Mouse (Mus musculus): ENCODE measurements around the gene Ppp1r12a.

Gene Ppp1r12a

DNA sequence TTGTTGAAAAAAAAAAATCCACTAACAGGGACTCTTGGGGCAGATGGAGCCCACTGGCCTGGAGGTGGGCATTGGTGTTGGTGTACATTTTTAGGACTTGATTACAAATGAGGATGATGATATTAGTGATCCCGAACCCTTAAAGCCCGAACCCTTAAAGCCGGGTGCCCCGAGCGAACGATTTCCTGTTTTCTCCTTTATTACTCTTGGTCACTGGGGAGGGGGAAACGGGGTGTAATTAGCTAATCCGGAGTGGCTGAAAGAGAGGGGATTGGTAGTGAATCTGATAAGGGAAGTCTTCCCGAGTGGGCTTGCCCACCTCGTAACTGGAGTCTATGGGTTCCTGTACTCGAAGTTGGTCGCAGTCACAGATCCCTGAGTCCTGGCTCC, 1.0 kb downstream of the Ppp1r12a start:
- DNase-seq = peak; percentile 12

DNA sequence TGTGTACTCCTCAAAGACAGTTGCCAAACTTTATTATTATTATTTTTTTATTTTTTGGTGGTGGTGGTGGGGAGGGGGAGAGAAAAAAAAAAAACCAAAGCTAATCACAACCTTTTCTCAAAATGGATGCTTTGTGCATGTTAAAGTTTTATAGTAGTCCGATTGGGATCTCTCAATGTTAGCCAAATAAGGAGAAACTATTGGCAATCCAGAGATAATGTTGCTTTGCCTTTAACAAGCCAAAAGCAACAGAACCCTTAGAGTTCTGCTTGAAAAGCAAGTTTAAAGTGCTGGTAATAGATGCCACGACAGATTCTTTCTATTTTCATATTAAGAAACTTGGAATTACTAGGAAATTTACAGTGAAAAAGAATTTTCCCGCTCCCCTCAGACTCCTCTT, 1.5 kb downstream of the Ppp1r12a start:
- no peak for DNase-seq

GRCm38 (mm10) chr10:108167823-108168222, 5.8 kb downstream of the Ppp1r12a start:
- DNase-seq = peak; percentile 62

- DNase-seq = no peak
These were observed 8.8 kb downstream of the Ppp1r12a start for GRCm38 (mm10) chr10:108170818-108171217.

DNA sequence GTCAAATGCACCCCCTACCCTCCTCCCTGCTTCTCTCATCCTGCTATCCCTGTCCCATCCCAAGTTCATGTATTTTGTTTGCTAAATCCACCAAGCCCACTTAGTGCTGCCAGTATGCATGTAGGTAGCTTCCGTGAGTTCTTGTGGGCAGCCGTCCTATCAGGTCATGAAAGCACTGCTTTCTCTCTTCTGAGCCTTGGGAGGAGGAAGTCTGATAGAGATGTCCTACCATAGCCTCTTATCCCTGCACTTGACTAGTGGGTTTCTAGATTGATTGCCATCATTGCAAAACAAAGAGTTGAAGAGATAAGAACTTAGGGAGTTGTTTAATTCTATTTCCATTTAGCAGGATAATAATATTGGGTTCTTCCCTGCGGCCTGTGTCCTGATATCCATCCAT, 9.6 kb downstream of the Ppp1r12a start:
- DNase-seq = no peak

- no peak for DNase-seq
These were observed 11.0 kb downstream of the Ppp1r12a start for GRCm38 (mm10) chr10:108172817-108173563.

GRCm38 (mm10) chr10:108174107-108174506, 12.1 kb downstream of the Ppp1r12a start:
- DNase-seq = no peak

DNA sequence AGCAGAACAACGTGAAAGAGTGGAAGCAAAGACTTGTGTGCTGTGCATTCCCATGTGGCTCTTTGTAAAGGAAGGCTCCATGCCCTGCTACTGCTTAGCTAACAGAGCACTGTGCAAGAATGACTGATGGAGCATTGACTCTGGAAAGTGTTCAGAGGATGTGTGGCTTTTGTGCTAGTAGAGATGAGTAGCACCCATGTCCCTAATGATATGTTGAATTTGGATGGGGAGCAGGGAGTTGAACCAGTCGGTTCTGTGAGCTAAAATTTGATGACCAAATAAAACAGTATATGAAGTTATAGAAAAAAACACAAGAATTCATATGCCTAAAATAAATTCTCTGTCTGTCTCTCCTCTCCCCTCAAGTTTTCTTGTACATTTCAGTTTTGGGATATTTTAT, 13.9 kb downstream of the Ppp1r12a start:
- DNase-seq = no peak

- DNase-seq = no peak
These were observed 16.4 kb downstream of the Ppp1r12a start for GRCm38 (mm10) chr10:108178285-108178848.

DNA sequence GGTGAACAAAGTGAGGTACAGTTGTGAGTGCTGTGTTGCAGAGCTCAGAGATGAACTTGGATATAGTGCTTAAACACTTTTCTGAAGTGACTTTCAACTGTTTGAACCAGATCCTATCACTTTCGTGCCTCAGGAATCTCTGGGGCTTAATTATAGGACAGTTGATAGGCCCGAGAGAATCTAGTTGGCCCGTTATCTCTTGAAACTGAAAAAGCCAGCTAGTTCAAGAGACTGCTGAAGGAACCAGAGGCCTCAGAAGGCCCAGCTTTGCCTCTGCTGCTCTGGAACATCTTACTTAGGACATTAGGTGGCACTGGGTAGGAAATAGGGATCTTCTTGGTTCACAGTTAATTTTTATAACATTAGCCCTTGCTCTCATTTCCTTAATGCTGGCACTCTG, 17.4 kb downstream of the Ppp1r12a start:
- no peak for DNase-seq

GRCm38 (mm10) chr10:108180313-108180712, 18.3 kb downstream of the Ppp1r12a start:
- no peak for DNase-seq

- DNase-seq = no peak
These were observed 19.9 kb downstream of the Ppp1r12a start for GRCm38 (mm10) chr10:108181893-108182292.

- no peak for DNase-seq
These were observed 20.4 kb downstream of the Ppp1r12a start for GRCm38 (mm10) chr10:108182386-108182785.

- no peak for DNase-seq
These were observed 22.8 kb downstream of the Ppp1r12a start for GRCm38 (mm10) chr10:108184763-108185162.

- DNase-seq = no peak
These were observed 23.3 kb downstream of the Ppp1r12a start for GRCm38 (mm10) chr10:108185265-108185664.

DNA sequence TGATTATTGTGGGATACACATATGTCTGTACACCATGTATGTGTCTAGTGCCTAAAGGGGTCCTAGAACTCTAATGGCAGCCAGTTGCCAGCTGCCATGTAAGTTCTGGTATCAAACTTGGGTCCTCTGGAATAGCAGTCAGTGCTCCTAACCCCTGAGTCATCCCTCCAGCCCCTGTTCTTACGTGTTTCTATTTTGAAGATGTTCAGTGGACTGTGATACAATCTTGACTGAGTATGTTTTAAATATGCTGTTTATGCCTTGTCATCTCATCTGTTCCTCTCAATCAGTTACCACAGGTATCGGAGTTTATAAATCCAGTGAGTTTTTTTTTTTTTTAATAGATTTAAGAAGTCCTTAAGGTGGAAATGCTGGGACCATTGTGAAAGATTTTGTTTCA, 27.3 kb downstream of the Ppp1r12a start:
- no peak for DNase-seq

- DNase-seq = no peak
These were observed 28.0 kb downstream of the Ppp1r12a start for GRCm38 (mm10) chr10:108189986-108190385.

DNA sequence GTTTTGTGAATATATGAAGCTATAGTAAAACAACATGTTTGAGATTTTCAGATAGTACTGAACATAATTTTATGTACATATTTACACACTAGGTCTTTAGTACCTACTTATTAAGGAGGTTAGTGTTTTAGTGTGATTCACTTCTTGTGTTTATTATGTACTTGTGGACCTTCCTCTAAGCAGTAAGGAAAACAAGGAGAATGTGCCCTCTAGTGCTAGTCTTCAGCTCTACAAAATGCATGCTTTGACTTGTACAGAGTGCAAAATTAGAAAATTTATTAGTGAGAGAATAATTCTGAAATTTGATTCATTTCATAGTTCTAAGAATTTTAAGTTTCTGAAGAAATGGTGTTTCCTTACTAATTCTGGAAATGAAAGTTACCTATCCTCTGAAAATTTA, 28.6 kb downstream of the Ppp1r12a start:
- no peak for DNase-seq

DNA sequence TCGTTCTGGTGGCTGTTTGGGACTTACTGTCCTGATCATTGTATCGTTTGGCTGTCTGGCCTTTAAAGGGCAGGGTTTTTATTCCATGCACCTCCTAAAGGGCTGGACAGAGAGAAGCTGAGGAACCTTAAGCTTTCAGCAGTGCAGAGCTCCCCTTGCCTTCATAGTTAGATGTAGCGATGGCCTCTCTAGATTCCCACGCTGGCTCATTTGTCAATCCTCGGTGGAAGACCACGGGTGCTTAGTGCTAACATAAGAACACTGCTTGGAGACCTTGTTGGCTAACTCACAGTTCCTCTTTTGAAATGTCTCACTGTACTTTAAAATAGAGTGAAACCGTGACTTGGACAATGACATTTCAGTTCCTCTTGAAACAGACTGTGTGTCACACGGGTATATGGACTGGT, 29.4 kb downstream of the Ppp1r12a start:
- DNase-seq = no peak

DNA sequence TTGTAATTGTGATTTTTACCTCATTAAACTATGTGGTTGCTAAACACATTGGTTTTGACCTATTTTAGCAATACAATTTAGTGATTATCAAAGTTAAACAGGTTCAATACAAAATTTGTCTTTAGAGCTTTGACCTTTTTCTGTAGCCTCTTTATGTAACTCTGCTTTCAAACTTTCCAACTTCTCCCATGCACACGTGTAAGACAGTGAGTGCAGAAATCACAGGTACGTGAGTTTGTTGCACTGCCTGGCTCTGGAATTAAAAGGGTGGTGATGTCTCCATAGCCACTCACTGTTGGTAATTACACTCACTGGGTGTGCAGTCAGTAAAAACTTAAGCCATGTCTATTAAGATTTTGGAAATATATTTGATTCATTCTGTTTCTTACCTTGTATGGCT, 30.3 kb downstream of the Ppp1r12a start:
- no peak for DNase-seq

- no peak for DNase-seq
These were observed 34.1 kb downstream of the Ppp1r12a start for GRCm38 (mm10) chr10:108196124-108196523.

- DNase-seq = no peak
These were observed 35.5 kb downstream of the Ppp1r12a start for GRCm38 (mm10) chr10:108197498-108197897.

- DNase-seq = no peak
These were observed 37.0 kb downstream of the Ppp1r12a start for GRCm38 (mm10) chr10:108198945-108199344.

DNA sequence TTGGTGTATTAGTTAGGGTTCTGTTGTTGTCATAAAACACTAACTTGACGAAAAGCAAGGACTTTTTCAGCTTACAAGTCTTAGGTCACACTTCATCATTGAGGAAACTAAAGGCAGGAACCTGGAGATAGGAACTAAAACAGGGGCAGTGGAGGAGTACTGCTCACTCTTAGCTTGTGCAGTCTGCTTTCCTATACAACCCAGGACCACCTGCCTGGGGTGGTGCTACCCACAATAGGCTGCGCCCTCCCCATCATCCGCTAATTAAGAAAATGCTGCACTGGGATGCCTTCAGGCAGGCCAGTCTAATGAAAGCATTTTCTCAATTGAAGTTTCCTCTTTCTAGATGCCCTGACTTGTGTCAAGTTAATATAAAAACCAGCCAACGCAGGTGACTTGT, 40.1 kb downstream of the Ppp1r12a start:
- no peak for DNase-seq

DNA sequence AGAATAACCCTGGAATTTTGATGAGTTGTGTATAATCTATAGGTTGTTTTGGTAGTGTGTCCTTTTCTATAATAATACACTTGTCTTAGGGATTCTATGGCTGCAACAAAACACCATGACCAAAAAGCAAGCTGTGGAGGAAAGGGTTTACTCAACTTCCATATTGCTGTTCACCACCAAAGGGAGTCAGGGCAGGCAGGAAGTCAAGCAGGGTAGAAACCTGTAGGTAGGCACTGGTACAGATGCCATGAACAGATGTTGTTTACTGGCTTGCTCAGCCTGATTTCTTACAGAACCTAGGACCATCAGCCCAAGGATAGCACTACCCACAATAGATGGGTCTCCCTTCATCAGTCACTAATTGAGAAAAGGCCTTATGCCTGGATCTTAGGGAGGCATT, 41.4 kb downstream of the Ppp1r12a start:
- DNase-seq = no peak
